Mouse (Mus musculus) hindbrain, embryonic 12.5 days (tissue): ENCODE measurements around the gene Amt. TPM values are rescaled to one million over a fixed set of nuclear protein-coding genes. Genes with fewer than 3 reads are reported as not detected.

Source experiments
- ATAC-seq: fragments of 200-750 bp; cut with Nextera tagmentation; 2 replicates; pipeline ENCODE4 v1.8.0; 2017; ENCODE audit warnings: moderate TSS enrichment; ENCODE audit not compliant: low FRiP score
- H3K27ac ChIP-seq: fragments of 300-500 bp; sonication (generic); 2 replicates; pipeline ENCODE4 v1.5.1; 2016; ENCODE audit warnings: mild to moderate bottlenecking
- H3K27me3 ChIP-seq: fragments of 300-500 bp; sonication (generic); 2 replicates; pipeline ENCODE4 v1.6.1; 2016; ENCODE audit warnings: mild to moderate bottlenecking
- H3K36me3 ChIP-seq: fragments of 300-500 bp; sonication (generic); 2 replicates; pipeline ENCODE4 v1.6.1; 2016; ENCODE audit warnings: mild to moderate bottlenecking
- H3K4me1 ChIP-seq: fragments of 300-500 bp; sonication (generic); 2 replicates; pipeline ENCODE4 v1.6.1; 2016
- H3K4me2 ChIP-seq: fragments of 300-500 bp; sonication (generic); replicated peaks from 2 replicates; pipeline ENCODE4 v1.6.1; 2016; ENCODE audit warnings: mild to moderate bottlenecking
- H3K4me3 ChIP-seq: fragments of 300-500 bp; sonication (generic); 2 replicates; pipeline ENCODE4 v1.5.1; 2016; ENCODE audit warnings: mild to moderate bottlenecking
- H3K9ac ChIP-seq: fragments of 300-500 bp; sonication (generic); 2 replicates; pipeline ENCODE4 v1.6.1; 2016; ENCODE audit warnings: mild to moderate bottlenecking, moderate library complexity
- H3K9me3 ChIP-seq: fragments of 300-500 bp; sonication (generic); replicated peaks from 2 replicates; pipeline ENCODE4 v1.6.1; 2016; ENCODE audit warnings: mild to moderate bottlenecking
- whole genome bisulfite sequencing: fragments of 180-500 bp; shearing (Covaris S2); methylation state at CpG from one replicate; pipeline ENCODE4 v1.1.7; 2016; 5-methylcytosine and 5-hydroxymethylcytosine counted together
- polyA plus RNA-seq: library from polyadenylated mRNA; unstranded; fragments of >200 nt; fragmentation: Nextera tagmentation; extraction: Ambion mirVana; gene quantifications from 2 replicates; pipeline ENCODE4 v1.2.1, GENCODE M21; 2016

Amt gene
- polyA plus RNA-seq, 1 experiment from 2014 or later = 25.9 TPM

- WGBS = 1% methylated on average over 32 of the region's 32 CpGs
- ATAC-seq = peak; percentile 98
Measured at GRCm38 (mm10) chr9:108290016-108290750, 6.5 kb upstream of the Amt start, which contains the start of gene Nicn1. Nicn1 (plus strand) TSS chr9:108290429.

GRCm38 (mm10) chr9:108290773-108291172 lies 5.9 kb upstream of the Amt start:
- H3K36me3 ChIP-seq = peaks cover 26% of the 10 kb centered on the region
- 48% methylated on average over 6 of the region's 6 CpGs for WGBS
- peak overlapping the region; percentile 66 for H3K4me2 ChIP-seq
- peaks cover 9% of the 10 kb centered on the region for H3K4me1 ChIP-seq
- peak; percentile 13; the same call in 1 of the 2 replicates for ATAC-seq
- H3K9me3 ChIP-seq = no peaks in the 10 kb centered on the region
- no peaks in the 10 kb centered on the region for H3K27me3 ChIP-seq
- H3K9ac ChIP-seq = peak overlapping the region; percentile 61
- peak overlapping the region; percentile 54 for H3K4me3 ChIP-seq
- H3K27ac ChIP-seq = peak overlapping the region; percentile 92

More at GRCm38 (mm10) chr9:108290016-108290750, 6.5 kb upstream of the Amt start, which contains the start of gene Nicn1:
- H3K9ac ChIP-seq = peak within 1 kb of the TSS; percentile 61
- H3K27ac ChIP-seq = peak within 1 kb of the TSS; percentile 92
- H3K4me1 ChIP-seq = peaks cover 8% of the 10 kb centered on the region
- peaks cover 20% of the 10 kb centered on the region for H3K36me3 ChIP-seq
- no peaks in the 10 kb centered on the region for H3K9me3 ChIP-seq
- H3K4me2 ChIP-seq = peak within 1 kb of the TSS; percentile 66
- H3K4me3 ChIP-seq = peak within 1 kb of the TSS; percentile 54
- H3K27me3 ChIP-seq = no peaks in the 10 kb centered on the region

GRCm38 (mm10) chr9:108301853-108302252 lies 5.2 kb downstream of the Amt start:
- ATAC-seq = no peak
- H3K4me1 ChIP-seq = peaks cover 16% of the 10 kb centered on the region
- H3K4me3 ChIP-seq = no peak overlapping the region
- H3K27me3 ChIP-seq = no peaks in the 10 kb centered on the region
- WGBS = 90% methylated on average over 3 of the region's 3 CpGs
- peaks cover 41% of the 10 kb centered on the region for H3K36me3 ChIP-seq
- no peak overlapping the region for H3K27ac ChIP-seq
- H3K9me3 ChIP-seq = no peaks in the 10 kb centered on the region
- H3K4me2 ChIP-seq = no peak overlapping the region
- H3K9ac ChIP-seq = no peak overlapping the region

- Histone ChIP-seq H3K27me3 (no peaks in the 10 kb centered on the region), H3K9ac (peak overlapping the region; percentile 86), H3K4me2 (peak overlapping the region; percentile 84), H3K4me3 (peak overlapping the region; percentile 93), H3K36me3 (peaks cover 35% of the 10 kb centered on the region), H3K4me1 (peaks cover 31% of the 10 kb centered on the region), H3K27ac (peak overlapping the region; percentile 99; the same call in 1 of the 2 replicates), H3K9me3 (no peaks in the 10 kb centered on the region)
- no peak for ATAC-seq
- 90% methylated on average over 4 of the region's 4 CpGs for WGBS
Measured at GRCm38 (mm10) chr9:108304716-108305115, 8.1 kb downstream of the Amt start.

GRCm38 (mm10) chr9:108305170-108305569 lies 8.5 kb downstream of the Amt start:
- Histone ChIP-seq H3K9ac (peak overlapping the region; percentile 86), H3K4me1 (peaks cover 31% of the 10 kb centered on the region), H3K36me3 (peaks cover 34% of the 10 kb centered on the region), H3K4me3 (peak overlapping the region; percentile 93), H3K9me3 (no peaks in the 10 kb centered on the region), H3K4me2 (peak overlapping the region; percentile 84), H3K27ac (peak overlapping the region; percentile 99), H3K27me3 (no peaks in the 10 kb centered on the region)
- peak; percentile 8 for ATAC-seq
- WGBS = 11% methylated on average over 1 of the region's 1 CpGs

- Histone ChIP-seq H3K27ac (peak within 1 kb of the TSS; percentile 99), H3K27me3 (no peaks in the 10 kb centered on the region), H3K4me1 (peaks cover 31% of the 10 kb centered on the region), H3K36me3 (peaks cover 28% of the 10 kb centered on the region), H3K4me3 (peak within 1 kb of the TSS; percentile 93), H3K9me3 (no peaks in the 10 kb centered on the region), H3K4me2 (peak within 1 kb of the TSS; percentile 84), H3K9ac (peak within 1 kb of the TSS; percentile 94)
- peak; percentile 98 for ATAC-seq
- under 1% methylated on average over 81 of the region's 81 CpGs for WGBS
Measured at GRCm38 (mm10) chr9:108305629-108306520, 9.2 kb downstream of the Amt start, which contains the start of the genes Rhoa and Tcta. Rhoa (plus strand) TSS chr9:108306129. Tcta (minus strand) TSS chr9:108306160.

- Histone ChIP-seq H3K27ac (peak overlapping the region; percentile 99), H3K4me2 (peak overlapping the region; percentile 84), H3K27me3 (no peaks in the 10 kb centered on the region), H3K36me3 (peaks cover 25% of the 10 kb centered on the region), H3K9ac (peak overlapping the region; percentile 94), H3K4me3 (peak overlapping the region; percentile 93), H3K9me3 (no peaks in the 10 kb centered on the region), H3K4me1 (peaks cover 33% of the 10 kb centered on the region)
- 1% methylated on average over 48 of the region's 51 CpGs for WGBS
- peak; percentile 78 for ATAC-seq
Measured at GRCm38 (mm10) chr9:108306571-108306980, 9.9 kb downstream of the Amt start.

GRCm38 (mm10) chr9:108307021-108307807 lies 10.6 kb downstream of the Amt start:
- Histone ChIP-seq H3K27me3 (no peaks in the 10 kb centered on the region), H3K9me3 (no peaks in the 10 kb centered on the region), H3K4me1 (peaks cover 33% of the 10 kb centered on the region), H3K27ac (peak overlapping the region; percentile 99), H3K4me3 (peak overlapping the region; percentile 93), H3K36me3 (peaks cover 21% of the 10 kb centered on the region), H3K4me2 (peak overlapping the region; percentile 84), H3K9ac (peak overlapping the region; percentile 94)
- ATAC-seq = no peak
- WGBS = 25% methylated on average over 12 of the region's 12 CpGs

- peak overlapping the region; percentile 93 for H3K4me3 ChIP-seq
- peak overlapping the region; percentile 41; the same call in 1 of the 2 replicates for H3K9ac ChIP-seq
- no peak for ATAC-seq
- peaks cover 12% of the 10 kb centered on the region for H3K36me3 ChIP-seq
- H3K4me1 ChIP-seq = peaks cover 33% of the 10 kb centered on the region
- 64% methylated on average over 2 of the region's 2 CpGs for WGBS
- peak overlapping the region; percentile 84 for H3K4me2 ChIP-seq
- no peaks in the 10 kb centered on the region for H3K27me3 ChIP-seq
- no peak overlapping the region for H3K27ac ChIP-seq
- no peaks in the 10 kb centered on the region for H3K9me3 ChIP-seq
Measured at GRCm38 (mm10) chr9:108308141-108308540, 11.5 kb downstream of the Amt start.

GRCm38 (mm10) chr9:108317572-108317971 lies 20.9 kb downstream of the Amt start:
- H3K4me2 ChIP-seq = no peak overlapping the region
- no peak overlapping the region for H3K27ac ChIP-seq
- H3K4me1 ChIP-seq = no peaks in the 10 kb centered on the region
- peaks cover 18% of the 10 kb centered on the region for H3K36me3 ChIP-seq
- no peak for ATAC-seq
- H3K9ac ChIP-seq = no peak overlapping the region
- no peaks in the 10 kb centered on the region for H3K27me3 ChIP-seq
- no peaks in the 10 kb centered on the region for H3K9me3 ChIP-seq
- 95% methylated on average over 3 of the region's 3 CpGs for WGBS
- no peak overlapping the region for H3K4me3 ChIP-seq

- 93% methylated on average over 2 of the region's 2 CpGs for WGBS
- no peak overlapping the region for H3K4me2 ChIP-seq
Measured at GRCm38 (mm10) chr9:108318462-108318861, 21.8 kb downstream of the Amt start.

More at GRCm38 (mm10) chr9:108318462-108318861, 21.8 kb downstream of the Amt start:
- H3K9ac ChIP-seq = no peak overlapping the region
- H3K4me3 ChIP-seq = no peak overlapping the region
- no peaks in the 10 kb centered on the region for H3K4me1 ChIP-seq
- no peaks in the 10 kb centered on the region for H3K27me3 ChIP-seq
- H3K9me3 ChIP-seq = no peaks in the 10 kb centered on the region
- H3K36me3 ChIP-seq = peaks cover 18% of the 10 kb centered on the region
- H3K27ac ChIP-seq = no peak overlapping the region
- no peak for ATAC-seq
